Mouse (Mus musculus) CH12.LX (cell line): ENCODE measurements around the gene Card10.

ENCODE experiments used
- CTCF ChIP-seq, 2 experiments: IDR thresholded peaks in 1 of 2; conservative IDR thresholded peaks in 1 of 2; 2 replicates each; pipeline ENCODE4 v1.5.1; 2011 to 2012; ENCODE audit warnings: low read depth in 2 of 2, low read length in 2 of 2, improper control_type of control experiment in 1 of 2, inconsistent platforms in 1 of 2, mild to moderate bottlenecking in 1 of 2, moderate library complexity in 1 of 2
- ELF1 ChIP-seq: IDR thresholded peaks from 2 replicates; pipeline ENCODE4 v1.6.1; 2014; ENCODE audit warnings: low read depth, mild to moderate bottlenecking, inconsistent platforms, low read length, improper control_type of control experiment
- EP300 ChIP-seq: IDR thresholded peaks from 2 replicates; pipeline ENCODE4 v1.6.1; 2011; ENCODE audit warnings: low read length, improper control_type of control experiment
- JUND ChIP-seq: conservative IDR thresholded peaks from 2 replicates; pipeline ENCODE4 v1.6.1; 2011; ENCODE audit warnings: low read depth, low read length, improper control_type of control experiment
- MAX ChIP-seq: IDR thresholded peaks from 2 replicates; pipeline ENCODE4 v1.6.1; 2011; ENCODE audit warnings: low read length, improper control_type of control experiment
- POLR2A ChIP-seq: IDR thresholded peaks from 2 replicates; pipeline ENCODE4 v1.6.1; 2011; ENCODE audit warnings: low read depth, mild to moderate bottlenecking, improper control_type of control experiment, low read length
- POLR2AphosphoS2 ChIP-seq: IDR thresholded peaks from 2 replicates; pipeline ENCODE4 v1.6.1; 2011; ENCODE audit warnings: low read depth, low read length, improper control_type of control experiment
- TBP ChIP-seq: conservative IDR thresholded peaks from 2 replicates; pipeline ENCODE4 v1.6.1; 2011; ENCODE audit warnings: low read depth, low read length, improper control_type of control experiment
- TCF12 ChIP-seq: IDR thresholded peaks from 2 replicates; pipeline ENCODE4 v1.6.1; 2014; ENCODE audit warnings: low read depth, mild to moderate bottlenecking, inconsistent platforms, low read length, improper control_type of control experiment
- ZNF384 ChIP-seq: IDR thresholded peaks from 2 replicates; pipeline ENCODE4 v1.6.1; 2012; ENCODE audit warnings: low read depth, low read length, improper control_type of control experiment, inconsistent platforms

DNA sequence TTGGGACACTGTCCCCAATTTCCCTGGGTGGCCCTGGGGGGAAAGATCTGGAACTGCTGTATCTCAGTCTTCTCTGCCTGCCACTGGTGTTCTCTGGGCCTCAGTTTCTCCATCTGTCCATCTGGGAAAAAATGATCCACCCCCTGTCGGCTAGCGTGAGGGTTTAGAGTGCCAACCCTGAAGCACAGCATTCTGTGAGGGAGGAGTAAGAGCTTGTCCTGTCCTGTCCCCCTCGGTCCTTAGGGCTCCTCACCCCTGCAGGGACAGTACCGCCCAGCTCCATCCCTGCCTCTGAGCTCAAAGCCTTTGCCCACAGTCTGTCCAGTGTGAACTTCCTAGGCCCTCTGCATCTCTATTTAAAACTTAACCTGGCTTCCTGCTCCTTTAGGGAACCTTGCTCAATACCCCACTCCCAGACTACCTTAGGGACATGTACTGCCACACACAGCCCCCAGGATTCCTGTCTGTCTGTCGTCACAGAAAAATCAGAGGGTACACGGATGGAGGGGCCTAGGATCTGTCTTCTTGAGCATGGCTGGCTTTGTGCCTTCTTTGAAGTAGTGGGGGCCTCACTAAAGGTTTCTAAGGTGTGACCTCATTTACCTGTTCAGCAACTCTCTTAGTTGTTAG lies 38.4 kb upstream of the Card10 start:
- TF ChIP-seq TBP (no peak), JUND (no peak), POLR2A (no peak), TCF12 (no peak), CTCF (conservative IDR thresholded peaks at IDR 0.05 in 1 of 2, IDR thresholded peaks at IDR 0.05 in 1 of 2; ENCODE audit: low read depth in 2 of 2, low read length in 2 of 2) (no peak), EP300 (no peak), MAX (no peak), ELF1 (no peak), POLR2AphosphoS2 (no peak), ZNF384 (no peak)
